Mouse (Mus musculus) cerebral cortex, adult 2 months (tissue): Measurements from ENCODE around the gene Angptl3.

ENCODE experiments used
- WGBS: fragments of 180-500 bp; shearing (Covaris S2); methylation state at CpG from one replicate; pipeline ENCODE4 v1.1.7; 2018; 5-methylcytosine and 5-hydroxymethylcytosine counted together

The Angptl3 gene

DNA sequence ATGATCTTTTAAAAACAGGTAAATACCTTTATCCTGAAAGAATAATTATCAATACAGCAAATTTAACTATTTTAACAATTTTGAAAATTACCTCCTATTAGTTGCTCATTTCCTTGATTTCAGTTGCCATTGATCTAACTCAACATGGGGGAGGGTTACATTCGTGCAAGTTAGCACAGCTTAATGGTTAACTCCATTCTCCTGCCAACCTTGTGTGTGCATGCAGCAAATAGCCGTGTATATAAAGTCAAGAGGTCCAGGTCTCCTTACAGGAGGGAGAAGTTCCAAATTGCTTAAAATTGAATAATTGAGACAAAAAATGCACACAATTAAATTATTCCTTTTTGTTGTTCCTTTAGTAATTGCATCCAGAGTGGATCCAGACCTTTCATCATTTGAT is at the start of gene Angptl3:
TSS of gene Angptl3 (plus strand) at position 269 of the 400 bp plus-strand sequence.
- WGBS: 92% methylated on average over 2 of the region's 2 CpGs

DNA sequence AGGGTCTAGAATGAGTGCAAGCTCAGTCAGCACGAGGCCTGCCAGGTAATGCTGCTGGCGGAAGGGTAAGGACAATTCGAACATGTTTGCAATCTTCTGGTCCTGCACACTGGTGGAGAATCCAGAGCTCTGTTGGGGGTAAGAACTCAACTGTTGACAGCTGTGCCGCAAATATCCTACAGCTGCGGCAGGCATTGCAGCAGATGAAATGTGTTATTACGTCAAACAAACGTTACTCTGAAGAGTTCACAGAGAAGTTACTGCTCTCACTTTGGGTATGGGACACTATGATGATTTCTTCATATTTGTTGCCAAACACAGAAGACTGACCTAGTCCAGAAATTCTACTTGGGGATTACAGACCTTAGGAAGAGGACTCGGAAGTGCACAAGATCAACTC is 46.1 kb upstream of the Angptl3 start:
- WGBS: 90% methylated on average over 8 of the region's 8 CpGs

DNA sequence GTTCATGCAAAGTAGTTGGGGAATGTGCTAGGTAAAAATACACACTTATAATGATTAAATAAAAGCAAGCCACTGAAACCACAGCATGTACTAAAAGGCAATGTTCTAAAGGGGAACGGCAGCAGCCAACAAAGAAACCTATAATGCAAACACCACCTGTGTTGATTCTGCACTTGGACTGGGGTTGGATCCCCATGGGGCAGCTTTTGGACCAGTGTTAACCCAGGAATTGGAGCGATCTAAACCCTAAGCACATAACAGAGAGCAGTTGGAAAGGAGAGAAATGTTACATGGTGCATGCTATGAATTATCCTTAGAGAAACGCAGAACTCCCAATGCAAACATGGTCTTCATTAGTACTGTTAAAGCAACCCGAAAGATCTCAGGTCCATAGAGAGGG is 37.3 kb upstream of the Angptl3 start:
- WGBS: 91% methylated on average over 4 of the region's 4 CpGs

DNA sequence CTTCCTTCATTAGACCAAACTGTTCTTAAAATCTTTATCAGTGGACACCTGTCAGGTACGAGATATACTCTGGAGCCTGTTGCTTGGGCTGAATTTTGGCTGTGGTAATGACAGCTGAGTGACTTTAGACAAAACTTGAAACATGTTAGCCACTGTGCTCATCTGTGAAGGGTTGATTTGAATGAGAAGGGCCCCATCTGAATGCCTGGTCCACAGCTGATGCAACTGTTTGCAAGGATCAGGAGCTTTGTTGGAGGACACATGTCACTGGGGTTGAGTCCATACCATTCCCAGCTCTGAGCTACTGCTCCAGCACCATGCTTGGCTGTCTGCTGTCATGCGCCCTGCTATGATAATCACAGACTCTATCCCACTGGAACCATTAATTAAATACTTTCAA is 25.2 kb upstream of the Angptl3 start:
- WGBS: 91% methylated on average over 2 of the region's 2 CpGs

DNA sequence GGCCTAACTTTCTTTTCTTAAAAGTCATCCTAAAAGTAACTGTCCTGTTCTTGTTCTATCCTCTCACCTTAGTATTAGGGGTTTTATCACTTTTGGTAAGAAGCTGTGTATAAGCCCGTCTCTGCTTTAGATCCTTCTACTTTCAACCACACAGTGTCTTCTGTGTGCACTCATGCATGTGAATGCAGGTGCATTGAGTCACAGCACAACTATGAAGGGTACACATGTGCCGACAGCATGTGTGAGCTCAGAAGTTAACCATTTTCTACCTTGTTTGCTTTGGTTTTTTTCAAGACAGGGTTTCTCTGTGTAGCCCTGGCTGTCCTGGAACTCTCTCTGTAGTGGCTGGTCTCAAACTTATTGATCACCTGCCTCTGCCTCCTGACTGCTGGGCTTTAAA is 24.4 kb upstream of the Angptl3 start:
- 82% methylated on average over 2 of the region's 2 CpGs for WGBS

DNA sequence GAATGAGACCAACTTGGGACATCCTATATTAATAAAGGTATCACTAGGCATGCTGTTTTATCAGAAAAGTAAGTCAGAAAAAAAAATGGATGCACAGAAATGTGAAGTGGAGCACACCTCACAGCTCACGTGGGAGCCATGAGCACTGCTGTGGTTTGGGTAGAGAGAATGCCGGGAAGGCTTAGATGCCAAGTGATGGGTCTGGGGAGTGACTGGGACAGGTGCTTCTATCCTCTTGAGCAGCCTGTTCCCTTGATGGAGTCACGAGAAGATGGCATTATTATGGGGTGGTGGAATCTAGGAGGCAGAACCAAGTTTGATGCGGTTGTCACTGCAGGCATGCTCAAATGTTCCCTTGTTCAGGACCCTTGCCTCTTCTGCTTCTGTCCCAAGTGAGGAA is 19.7 kb upstream of the Angptl3 start:
- 91% methylated on average over 4 of the region's 4 CpGs for WGBS

DNA sequence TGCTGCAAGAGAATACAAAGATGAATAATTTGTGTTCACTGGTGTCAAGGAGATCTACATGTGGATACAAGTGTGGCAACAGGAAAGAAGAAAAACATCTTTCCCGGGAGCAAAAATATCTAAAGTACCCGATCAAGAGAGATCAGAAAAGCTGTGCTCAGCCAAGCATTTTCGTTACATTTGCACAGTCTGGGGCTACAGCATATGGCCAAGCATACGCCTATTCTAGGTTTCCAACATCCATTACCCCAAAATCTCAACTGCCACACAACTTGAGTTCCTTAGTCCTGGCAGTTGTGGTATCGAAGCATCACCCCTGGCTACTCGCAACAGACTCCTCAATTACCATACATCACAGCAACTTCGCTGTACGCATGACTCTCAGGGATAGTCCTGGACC is 8.5 kb upstream of the Angptl3 start:
- 64% methylated on average over 8 of the region's 8 CpGs for WGBS

DNA sequence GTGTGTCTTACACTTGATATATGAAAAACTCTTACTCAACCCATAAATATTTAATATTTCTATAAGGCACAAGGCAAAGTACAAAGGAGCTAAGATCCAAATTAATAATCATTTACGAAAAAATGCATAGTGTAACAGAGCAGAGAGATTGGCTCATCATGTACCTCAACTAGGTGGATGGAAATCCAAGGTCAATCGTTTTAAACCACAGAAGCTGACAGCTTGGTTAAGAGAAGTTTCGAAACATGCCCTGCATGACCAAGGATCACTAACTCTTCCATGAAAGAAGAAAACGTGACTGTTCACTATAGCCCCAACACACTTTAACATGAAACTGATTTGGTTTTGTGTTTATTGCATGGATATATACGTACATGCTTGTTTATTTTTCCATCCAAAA is 2.4 kb upstream of the Angptl3 start:
- WGBS: 88% methylated on average over 5 of the region's 5 CpGs

DNA sequence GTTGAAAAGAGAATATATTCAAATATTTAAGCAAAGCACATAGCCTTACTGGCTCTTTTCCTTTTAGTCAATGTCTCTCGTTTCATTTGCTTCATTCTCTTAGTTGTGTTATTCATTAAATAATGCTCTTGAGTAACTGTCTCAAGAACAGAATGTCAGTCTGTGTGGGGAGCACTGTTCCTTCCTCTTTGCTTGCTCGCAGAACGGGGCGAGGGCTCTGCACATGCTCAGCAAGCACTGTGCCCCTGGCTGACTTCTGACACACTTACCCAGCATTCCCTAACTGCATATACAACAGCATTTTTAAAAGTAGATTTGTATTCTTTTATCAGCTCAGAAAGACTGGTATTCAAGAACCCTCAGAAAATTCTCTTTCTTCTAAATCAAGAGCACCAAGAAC is 2.2 kb downstream of the Angptl3 start:
- WGBS: 49% methylated on average over 4 of the region's 4 CpGs

DNA sequence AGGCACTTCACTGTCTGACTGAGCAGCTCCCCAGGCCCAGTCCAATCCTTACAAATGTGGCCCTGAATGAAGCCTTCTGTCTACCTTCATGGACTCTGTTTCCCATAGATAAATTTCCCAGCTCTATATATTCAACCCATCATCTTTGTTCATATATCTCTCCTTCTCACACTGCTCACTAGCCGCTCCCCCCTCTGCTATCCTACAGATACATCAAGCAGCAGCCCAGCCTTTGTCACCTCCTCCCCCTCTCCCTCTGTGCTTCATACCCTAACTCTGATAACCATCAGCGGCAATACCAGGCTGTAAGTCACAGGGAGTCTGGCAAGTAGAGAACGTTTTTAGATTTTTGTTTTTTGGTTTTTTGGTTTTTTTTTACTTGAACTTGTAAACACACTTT is 14.1 kb downstream of the Angptl3 start:
- WGBS: 71% methylated on average over 3 of the region's 3 CpGs

DNA sequence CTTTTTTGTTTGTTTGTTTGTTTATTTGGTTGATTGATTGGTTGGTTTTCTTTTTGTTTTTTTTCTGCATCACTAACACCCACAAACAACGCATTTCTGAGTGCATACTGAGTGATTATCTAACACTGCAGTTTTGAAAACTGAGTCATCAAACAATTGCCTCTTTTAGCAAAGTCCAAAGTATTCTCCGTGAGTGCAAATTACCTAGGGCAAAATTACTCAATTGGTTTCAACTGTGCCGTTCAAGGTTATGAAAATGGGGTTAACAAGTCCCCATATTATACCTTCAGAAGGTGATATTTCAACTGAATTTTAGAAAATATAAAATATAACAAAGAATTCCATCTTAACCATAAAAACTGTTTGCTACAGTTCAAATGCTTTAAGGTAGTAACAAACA is 15.7 kb downstream of the Angptl3 start:
- 46% methylated on average over 3 of the region's 3 CpGs for WGBS

DNA sequence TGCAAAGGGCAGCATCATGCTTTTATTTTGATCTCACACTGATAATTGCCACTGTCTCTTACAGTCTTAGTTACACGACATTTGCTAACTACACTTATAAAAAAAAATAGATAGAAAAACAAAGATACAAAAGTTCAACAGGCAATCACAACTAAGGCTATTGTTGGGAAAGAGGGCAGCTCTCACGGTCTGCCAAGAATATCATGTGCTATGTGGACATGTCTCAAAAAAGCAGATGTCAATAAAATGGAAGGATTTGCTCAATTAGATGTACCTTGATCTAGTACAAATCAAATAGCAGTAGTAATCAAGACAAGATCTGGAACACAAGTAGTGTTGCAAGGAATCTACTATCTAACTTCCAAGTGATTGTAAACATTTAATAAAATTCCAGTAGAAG is 17.8 kb downstream of the Angptl3 start:
- WGBS: 76% methylated on average over 2 of the region's 2 CpGs

DNA sequence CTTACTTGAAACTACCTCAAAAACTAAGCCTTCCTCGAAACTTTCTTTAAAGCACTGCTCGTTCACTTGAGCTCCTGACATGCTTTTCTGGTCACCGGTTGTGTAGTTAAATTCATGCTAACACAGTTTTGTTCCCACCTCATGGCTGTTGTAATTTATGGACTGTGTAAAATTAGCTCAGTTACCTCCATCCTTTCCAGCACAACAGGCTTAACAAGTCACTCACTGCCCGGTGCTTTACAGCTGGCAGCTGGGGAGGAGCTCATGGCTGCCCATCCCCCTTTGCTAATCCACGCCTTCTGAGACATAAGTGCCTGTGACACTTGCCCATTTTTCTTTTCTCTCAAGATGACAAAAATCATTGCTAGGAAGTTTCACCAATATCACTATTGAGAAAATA is 33.8 kb downstream of the Angptl3 start:
- 60% methylated on average over 5 of the region's 5 CpGs for WGBS

DNA sequence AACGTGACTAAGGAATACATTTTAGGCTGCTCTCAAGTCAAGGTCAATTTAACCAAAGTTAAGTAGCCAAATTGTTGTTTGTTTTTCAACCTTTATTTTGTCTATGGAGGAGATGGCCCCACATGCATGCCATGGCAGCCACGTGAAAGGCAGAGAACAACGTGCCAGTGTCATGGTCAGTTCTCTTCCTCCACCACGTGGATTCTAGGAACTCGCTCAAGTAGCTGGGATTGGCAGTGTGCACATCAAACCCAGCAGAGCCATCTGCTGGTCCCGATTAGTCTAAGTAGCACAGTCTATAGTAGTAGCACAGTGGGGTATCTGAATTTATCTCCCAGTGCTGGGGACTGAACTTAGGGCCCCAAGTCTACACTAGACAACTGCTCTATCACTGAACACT is 38.1 kb downstream of the Angptl3 start:
- WGBS: 63% methylated on average over 6 of the region's 6 CpGs

DNA sequence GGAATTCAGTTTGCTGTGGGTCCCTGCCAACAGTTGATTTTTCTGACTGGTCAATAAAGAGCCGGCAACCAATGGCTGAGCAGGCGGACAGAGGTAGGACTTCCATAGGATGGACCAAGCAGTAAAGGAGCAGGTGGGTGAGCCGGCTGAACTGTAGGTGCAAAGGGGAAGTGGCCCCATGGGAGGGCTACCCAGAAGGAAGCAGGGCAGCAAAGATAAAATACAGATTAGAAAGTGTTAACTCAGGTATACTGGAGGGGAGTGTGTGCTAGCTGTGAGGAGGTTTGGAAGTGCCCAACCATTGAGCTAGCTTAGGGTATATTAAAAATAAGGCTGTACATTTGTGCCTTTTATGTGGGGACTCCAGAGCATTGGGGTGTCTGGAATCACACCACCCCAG is 47.3 kb downstream of the Angptl3 start:
- WGBS: 95% methylated on average over 3 of the region's 3 CpGs

DNA sequence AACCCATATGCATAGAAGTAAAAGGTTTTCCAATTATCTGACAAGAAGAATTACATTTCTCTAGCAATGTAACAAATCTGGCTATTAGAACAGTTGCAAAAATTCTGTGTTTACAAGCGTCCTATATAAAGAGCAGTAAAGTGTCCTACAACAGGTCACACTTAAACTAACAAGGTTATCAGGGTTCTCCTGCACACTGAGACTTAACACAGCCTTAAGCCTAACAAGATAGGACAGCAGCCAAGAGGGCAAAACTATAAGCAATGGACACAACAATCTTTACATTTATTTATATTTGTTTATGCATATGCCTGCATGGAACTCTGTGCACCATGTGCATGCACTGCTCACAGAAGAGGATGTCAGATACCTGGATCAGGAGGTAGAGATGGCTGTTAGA is 50.4 kb downstream of the Angptl3 start:
- WGBS: 94% methylated on average over 1 of the region's 1 CpGs

DNA sequence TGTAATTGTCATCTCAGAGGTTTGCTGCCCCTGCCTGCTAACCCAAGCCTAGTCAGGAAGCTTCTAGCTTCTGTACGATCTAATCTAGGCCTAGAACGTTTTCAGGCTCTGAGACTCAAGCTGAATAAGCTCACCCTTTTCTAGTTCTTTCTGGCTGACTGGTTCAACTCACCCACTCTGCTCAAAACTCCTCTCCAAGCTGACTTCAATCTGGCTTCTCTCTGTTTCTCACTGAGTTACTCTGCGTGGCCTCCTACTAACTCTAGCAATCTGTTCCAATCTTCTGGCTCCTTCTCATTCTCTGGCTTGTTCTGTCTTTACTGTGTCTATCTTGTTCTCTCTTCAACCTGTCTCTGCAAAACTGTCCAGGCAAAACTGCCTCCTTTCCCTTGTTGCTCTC is 53.1 kb downstream of the Angptl3 start:
- 43% methylated on average over 3 of the region's 3 CpGs for WGBS

DNA sequence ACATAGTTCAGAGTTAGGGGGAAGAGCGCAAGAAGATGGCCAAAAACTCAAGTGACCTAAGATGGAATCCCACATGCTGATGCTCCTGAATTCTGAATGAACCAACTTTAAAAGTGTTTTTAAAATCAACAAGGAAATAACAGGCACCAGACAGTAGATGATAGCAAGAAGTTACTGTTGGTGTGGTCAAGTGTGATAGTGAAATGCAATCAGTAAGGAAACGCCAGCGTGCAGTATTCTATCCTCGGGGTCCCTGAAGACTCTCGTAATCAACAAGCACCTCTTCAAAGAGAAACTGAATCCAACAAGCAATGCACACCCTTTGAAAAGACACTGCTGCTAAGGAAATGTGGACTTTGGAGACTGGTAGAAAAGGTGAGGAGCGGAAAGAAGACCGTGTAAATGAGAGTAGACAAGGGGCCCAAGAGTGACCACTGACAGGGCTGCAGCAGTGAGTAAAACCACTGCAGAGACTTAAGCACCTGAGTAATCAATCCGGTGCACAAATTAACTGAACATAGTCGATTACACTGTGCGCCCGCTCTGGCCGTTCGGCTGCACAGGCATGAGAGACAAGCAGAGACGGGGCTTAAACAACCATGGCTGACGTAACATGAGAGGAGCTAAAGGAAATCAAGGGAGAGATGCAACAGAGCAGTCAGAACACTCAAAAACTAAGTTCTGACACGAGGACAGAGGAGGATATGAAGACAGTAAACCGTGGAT is 57.2 kb downstream of the Angptl3 start:
- WGBS: 94% methylated on average over 17 of the region's 17 CpGs

DNA sequence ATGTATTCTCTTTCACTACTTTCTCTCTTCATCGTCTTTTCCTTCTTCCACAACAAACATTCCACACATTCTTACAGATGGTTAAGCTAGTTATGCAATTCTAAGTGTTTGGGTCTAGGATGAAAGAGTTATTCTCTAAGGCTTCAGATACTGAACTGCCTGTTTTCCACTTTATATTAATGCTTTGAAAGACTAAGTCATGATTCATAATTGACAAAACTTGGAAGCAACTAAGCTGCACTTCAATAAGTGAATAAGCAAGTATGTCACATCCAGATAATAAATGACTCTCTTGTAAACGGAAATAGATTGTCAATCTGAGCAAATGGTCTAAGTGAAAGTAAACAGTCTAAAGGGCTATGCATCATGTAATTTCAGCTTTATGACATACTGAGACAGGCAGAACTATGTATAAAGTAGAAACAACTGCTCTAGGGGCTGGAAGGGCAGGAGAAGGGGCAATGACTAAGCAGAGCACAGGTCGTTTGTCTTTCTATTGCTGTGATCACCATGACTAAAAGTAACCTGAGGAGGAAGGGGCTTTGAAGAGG is 60.5 kb downstream of the Angptl3 start:
- 42% methylated on average over 3 of the region's 3 CpGs for WGBS

DNA sequence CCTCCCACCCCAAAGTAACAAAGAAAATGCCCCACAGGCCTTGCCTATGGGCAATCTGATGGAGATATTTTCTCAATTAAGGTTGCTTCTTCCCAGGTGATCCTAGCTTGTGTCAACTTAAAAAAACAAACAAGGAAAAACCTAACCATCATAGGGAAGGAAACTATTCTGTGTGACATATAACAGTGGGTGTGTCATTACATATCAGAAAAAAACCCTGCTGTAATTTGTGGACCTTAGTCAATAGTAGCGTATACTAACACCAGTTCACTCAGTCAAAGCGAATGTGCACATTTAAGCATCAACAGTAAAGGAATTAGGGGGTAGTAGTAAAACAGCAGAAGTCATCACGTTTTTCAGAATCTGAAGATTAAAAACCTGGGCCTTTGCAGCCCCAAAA is 61.0 kb downstream of the Angptl3 start:
- WGBS: 77% methylated on average over 3 of the region's 3 CpGs
